Mouse (Mus musculus): ENCODE results near the gene Hyal2.

Gene Hyal2

GRCm38 (mm10) chr9:107590773-107591060, 23.0 kb downstream of the Hyal2 start:
- peak; percentile 64 to 89 for DNase-seq

GRCm38 (mm10) chr9:107593101-107593976, 25.6 kb downstream of the Hyal2 start:
- DNase-seq: peak; percentile 73 to 94

GRCm38 (mm10) chr9:107594281-107595062, 26.7 kb downstream of the Hyal2 start:
- DNase-seq: peak in 1 of 2 experiments; percentile 61

GRCm38 (mm10) chr9:107596619-107597569, 29.1 kb downstream of the Hyal2 start:
- peak; percentile 48 to 58 for DNase-seq

GRCm38 (mm10) chr9:107598385-107598784, 30.6 kb downstream of the Hyal2 start:
- DNase-seq: peak; percentile 40 to 76

GRCm38 (mm10) chr9:107599433-107599832, 31.7 kb downstream of the Hyal2 start:
- peak in 1 of 2 experiments; percentile 66 for DNase-seq

- DNase-seq: peak; percentile 49 to 66
Measured at GRCm38 (mm10) chr9:107599842-107600241, 32.1 kb downstream of the Hyal2 start.

- DNase-seq: peak; percentile 52 to 80
Measured at GRCm38 (mm10) chr9:107600745-107601144, 33.0 kb downstream of the Hyal2 start.

GRCm38 (mm10) chr9:107601275-107601674, 33.5 kb downstream of the Hyal2 start:
- no peak for DNase-seq

GRCm38 (mm10) chr9:107602068-107602648, 34.4 kb downstream of the Hyal2 start:
- DNase-seq: peak; percentile 90 to 96

GRCm38 (mm10) chr9:107603251-107603650, 35.5 kb downstream of the Hyal2 start:
- no peak for DNase-seq

GRCm38 (mm10) chr9:107605041-107605661, 37.4 kb downstream of the Hyal2 start:
- DNase-seq: peak; percentile 63 to 90

- DNase-seq: peak; percentile 68 to 88
Measured at GRCm38 (mm10) chr9:107606591-107606990, 38.8 kb downstream of the Hyal2 start.

GRCm38 (mm10) chr9:107607036-107607435, 39.3 kb downstream of the Hyal2 start:
- DNase-seq: peak in 1 of 2 experiments; percentile 71

GRCm38 (mm10) chr9:107607653-107608245, 40.0 kb downstream of the Hyal2 start:
- peak; percentile 45 to 69 for DNase-seq

- DNase-seq: peak; percentile 61 to 86
Measured at GRCm38 (mm10) chr9:107608741-107609432, 41.1 kb downstream of the Hyal2 start, which contains the start of gene Sema3b. Gene Sema3b, minus strand, starts transcription at chr9:107609229.

GRCm38 (mm10) chr9:107609433-107609830, 41.7 kb downstream of the Hyal2 start:
- DNase-seq: no peak

- DNase-seq: no peak
Measured at GRCm38 (mm10) chr9:107611456-107612190, 43.9 kb downstream of the Hyal2 start.

- peak; percentile 99 for DNase-seq
Measured at GRCm38 (mm10) chr9:107612191-107612944, 44.6 kb downstream of the Hyal2 start.

Measured in kidney, postnatal 25 days (tissue).